Mouse (Mus musculus) right cerebral cortex, postnatal 4 days (tissue): ENCODE data around the gene Gm20388.

ENCODE experiments used
- DNase-seq: peaks from one replicate; pipeline ENCODE4 v3.0.0-alpha.2; 2022

Gene Gm20388

GRCm38 (mm10) chr8:124310509-124310908 lies 4399.9 kb downstream of the Gm20388 start:
- DNase-seq, result no peak

DNA sequence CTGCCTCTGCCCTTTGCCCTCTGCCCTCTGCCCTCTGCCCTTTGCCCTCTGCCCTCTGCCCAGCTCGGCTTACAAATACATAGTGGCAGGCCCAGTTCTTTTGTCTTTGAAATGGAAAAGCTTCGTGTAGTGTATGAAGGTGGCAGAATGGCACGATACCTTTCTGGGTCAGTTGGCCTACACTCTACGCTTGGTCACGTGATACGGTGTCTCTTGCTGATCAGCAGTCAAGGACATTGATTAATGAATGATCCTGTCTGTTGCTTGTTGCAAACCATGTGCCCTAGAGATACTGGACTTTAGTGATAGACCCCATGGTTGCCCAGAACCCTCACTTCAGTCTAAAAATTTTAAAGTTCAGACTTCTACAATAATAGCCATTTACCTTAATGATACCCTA lies 4400.5 kb downstream of the Gm20388 start:
- no peak for DNase-seq

DNA sequence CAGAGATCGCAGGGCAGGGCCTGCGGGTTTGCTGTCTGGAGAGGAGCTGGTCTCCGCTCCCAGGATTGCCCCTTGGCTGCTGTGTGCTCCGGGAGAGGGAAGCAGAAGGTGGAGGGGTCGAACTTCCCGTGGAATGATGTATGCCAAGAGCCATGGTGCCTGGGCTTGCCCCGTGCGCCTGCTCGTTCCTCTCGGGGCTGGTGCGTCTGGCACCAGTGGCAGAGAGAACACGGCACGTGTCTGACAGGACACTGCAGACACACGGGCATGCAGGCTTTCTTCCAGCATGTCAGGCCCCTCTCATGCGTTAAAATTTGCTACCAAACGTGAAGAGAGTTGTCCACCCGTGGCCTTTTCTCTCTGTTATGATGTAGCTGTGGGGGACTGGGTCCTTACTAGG lies 4401.1 kb downstream of the Gm20388 start:
- DNase-seq, result no peak

DNA sequence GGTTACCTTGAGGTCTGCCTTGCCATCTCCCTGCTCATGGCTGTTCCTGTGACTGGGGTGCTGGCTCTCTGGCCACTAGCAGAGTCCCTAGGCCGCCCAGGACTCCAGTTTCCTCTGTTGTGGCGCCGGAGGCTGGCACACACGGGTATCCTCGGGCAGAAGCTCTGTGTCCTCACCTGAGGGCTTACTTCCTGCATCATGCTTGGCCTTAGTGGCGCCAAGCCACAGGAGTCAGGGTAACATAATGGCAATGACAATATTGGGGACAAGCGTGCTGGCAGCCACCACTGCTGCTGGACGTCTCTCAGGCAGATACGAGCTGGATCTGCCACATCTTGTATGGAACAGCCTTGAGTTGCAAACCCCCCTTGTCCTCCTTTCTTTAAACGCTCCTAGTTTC lies 4401.6 kb downstream of the Gm20388 start:
- no peak for DNase-seq

DNA sequence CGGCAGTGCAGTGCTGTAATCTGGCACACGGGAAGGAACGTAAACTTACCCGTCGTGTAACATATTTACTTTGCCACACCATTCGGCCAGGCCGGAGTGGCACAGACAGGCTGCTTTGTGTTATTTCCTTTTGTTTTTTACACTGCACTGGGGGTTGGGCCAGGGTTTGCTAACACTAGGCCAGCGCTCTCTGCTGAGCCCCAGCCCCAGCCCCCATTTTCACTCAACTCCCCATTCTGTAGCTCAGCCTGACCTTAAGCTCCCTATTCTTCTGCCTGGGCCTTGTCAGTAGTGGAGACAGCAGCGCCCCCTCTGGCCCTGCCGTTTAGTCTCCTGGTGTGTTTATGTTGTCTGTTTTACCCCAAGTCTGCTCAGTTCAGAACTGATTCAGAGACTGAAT lies 4404.2 kb downstream of the Gm20388 start:
- peak; percentile 60 for DNase-seq

DNA sequence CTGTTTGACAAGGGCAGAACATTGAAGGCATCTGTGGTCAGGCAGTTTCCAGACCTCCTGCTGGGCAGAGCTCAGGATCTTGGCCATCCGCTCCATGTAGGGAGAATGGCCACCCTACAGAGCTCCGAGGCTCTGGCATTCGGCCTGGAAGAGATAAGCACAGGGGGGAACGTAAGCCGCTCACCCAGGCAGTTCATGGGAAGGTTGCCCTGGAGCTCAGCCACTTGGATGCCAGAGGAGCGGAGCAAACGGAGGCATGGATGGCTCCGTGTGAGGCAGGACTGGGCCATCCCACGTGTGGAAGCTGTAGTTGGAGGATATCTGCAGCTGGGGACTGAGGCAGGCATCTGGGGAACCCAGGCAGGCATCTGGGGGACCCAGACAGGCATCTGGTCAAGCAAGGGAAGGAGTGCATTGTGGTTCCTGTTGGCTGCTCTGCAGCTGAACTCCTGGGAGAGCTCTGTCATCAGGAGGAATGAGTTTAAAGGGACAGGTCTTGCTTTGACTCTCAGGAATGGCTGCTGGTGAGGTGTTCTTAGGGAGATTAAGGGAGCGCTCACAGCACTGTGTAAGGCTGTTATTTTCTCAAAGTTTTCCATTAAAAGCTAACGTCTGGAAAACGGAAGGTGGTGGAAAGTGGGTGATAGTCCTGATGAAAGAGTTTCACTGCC lies 4406.0 kb downstream of the Gm20388 start:
- peak; percentile 41 for DNase-seq

DNA sequence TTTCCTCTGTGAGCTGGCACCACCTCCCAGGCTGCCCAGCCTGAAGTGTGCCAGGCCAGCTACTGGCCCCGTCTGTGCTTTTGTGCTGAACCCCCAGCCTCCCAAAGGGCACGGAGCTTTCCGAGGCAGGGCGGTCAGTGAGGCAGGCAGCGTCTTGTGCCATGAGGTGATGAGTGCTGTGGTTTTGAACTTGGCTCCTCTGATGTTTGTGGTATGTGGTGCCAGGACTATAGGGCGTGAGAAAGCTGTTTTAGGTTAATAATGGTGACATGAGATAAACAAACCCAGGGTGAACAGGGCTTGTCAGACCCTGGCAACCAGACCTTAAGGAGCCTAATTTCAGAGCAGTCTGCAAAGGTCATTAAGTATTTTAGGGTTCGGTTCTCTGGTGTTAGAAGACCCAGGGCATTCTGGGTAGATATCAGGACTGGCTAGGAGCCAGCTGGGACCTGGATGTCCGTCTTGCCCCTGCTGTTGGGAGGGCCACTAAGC lies 4406.6 kb downstream of the Gm20388 start:
- no peak for DNase-seq

DNA sequence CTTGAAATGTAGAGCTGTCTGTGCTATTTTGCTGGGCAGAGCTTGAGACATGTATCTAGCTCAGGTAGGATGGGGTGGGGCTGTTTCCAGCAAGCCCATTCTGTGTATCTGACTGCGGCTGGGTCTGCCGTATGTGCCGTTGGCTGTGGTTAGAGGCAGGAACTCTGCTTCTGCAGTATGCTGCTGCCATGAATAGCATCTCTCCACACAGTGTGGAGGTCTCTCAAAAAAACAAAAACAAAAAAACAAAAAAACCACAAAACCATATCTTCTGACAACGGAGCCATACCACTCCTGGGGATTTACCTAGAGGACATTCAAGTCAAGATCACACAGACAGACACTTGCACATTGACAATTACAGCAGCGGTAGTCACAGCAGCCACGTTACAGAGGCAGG lies 4407.2 kb downstream of the Gm20388 start:
- no peak for DNase-seq

DNA sequence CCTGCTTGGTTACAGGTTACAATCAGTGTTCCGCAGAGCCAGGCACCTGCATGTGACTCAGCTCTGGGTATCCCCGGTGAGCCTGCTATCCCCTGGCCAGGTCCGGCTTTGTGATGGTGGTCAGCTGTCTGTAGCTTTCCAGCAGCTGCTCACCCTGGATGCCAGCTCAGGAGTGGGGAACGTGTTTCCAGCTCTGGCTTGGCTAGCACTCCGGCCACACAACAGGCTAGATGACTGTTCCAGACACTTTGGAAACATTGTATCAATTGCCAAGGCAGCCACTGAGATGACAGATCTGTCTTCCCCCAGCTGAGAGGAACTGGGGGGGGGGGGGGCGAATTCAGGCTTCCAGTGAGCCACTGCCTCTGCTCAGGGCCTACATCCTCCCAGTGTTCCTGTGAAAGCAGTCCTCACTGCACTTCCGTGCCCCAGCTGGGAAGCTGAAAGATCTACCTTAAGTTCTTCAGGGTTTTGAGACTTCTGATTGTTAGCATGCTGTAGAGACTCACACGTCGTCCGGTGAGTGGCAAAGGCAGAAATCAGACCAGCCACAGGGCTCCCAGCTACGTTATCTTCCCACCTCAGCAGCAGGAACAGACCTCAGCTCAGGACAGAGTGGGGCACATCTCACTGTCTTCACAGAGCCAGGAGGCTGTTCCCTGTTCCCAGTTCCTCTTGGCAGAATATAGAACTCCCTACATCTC lies 4408.1 kb downstream of the Gm20388 start:
- no peak for DNase-seq

- no peak for DNase-seq
Measured at GRCm38 (mm10) chr8:124319316-124319652, 4408.6 kb downstream of the Gm20388 start.

- DNase-seq, result peak; percentile 20
Measured at GRCm38 (mm10) chr8:124321227-124321840, 4410.7 kb downstream of the Gm20388 start.

- no peak for DNase-seq
Measured at GRCm38 (mm10) chr8:124323356-124323755, 4412.7 kb downstream of the Gm20388 start.

DNA sequence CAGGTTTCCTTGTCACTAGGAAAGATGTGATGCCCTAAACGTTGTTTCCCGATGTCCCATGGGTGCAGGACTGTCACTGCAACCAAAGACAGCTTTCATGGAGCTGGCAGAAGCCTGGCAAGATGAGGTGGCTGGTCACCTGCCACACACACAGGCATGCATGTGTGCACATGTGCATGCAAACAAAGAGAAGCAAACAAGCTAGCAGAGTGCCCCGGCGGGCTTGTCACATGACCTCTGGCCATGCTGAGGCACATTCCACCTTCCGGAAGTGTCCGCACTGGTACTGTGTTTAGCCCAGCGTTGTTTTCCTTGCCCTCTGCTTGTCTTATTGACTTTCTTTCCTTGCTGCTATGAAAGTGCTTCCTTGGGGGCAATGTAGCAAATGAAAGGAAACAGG lies 4417.6 kb downstream of the Gm20388 start:
- DNase-seq, result no peak

DNA sequence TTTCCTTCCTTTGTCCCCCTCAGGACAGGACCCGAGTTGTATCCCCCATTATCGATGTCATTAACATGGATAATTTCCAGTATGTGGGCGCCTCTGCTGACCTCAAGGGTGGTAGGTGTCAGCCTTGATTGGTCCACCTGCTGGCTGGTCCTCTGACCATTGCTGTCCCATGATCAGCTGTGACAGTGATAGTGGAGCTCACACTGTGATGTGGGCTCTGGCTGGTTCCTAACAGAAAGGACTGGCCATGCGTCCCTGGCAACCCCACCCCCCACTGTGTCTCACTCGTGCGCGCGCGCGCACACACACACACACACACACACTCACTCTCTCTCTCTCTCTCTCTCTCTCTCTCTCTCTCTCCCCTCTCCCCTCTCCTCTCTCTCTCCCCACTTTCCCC lies 4419.0 kb downstream of the Gm20388 start:
- no peak for DNase-seq

- peak; percentile 66 for DNase-seq
Measured at GRCm38 (mm10) chr8:124330433-124330832, 4419.8 kb downstream of the Gm20388 start.

- DNase-seq, result no peak
Measured at GRCm38 (mm10) chr8:124331094-124331493, 4420.5 kb downstream of the Gm20388 start.

- no peak for DNase-seq
Measured at GRCm38 (mm10) chr8:124331706-124332105, 4421.1 kb downstream of the Gm20388 start.

- no peak for DNase-seq
Measured at GRCm38 (mm10) chr8:124336302-124336701, 4425.7 kb downstream of the Gm20388 start.

DNA sequence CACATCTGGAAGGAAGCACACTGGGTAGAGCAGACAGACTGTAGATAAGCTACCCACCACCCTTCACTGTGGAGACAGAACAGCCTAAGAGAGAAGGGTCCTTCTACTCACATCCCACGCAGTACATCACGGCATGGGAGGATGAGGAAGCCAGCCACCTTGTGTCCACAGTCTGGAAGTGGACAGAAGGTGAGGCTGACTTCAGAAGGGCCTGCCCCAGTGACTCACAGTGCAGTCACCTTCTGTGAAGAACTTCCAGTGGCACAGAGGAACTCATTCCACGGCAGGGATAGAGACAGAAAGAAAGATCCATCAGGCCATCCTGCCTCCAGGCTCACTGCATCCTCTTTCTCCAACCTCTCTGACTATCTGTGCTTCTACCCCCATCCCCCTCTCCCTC lies 4429.1 kb downstream of the Gm20388 start:
- no peak for DNase-seq

DNA sequence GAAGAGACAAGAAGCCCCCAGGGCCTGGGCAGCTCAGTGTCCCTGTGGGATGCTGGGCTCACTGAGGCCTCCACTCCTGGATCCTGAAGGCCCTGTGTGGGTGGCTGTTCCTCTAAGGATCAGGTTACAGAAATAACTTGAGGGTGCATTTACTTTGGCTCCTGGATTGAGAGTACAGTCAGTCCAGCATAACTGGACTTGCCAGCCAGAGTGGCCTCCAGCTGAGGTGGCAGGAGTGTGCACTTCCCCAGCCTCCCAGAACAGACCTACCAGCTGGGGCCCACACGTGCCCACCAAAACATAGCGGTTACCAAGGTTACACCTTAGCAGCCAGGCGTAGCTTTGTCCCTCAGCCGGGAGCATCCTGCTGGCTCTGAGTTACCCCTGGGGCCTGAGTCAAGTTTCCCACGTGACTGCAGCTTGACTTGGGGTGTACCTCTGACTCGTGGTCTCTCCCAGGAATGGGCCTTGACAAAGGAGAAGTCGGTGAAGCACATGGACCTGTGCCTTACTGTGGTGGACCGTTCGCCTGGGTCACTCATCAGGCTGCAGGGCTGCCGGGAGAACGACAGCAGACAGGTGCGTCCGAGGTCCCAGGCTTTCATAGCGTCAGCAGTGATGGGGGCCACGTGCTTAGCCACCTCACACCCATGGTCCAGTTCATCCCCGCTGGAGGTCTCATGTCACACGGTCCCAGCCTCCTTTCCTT lies 4429.9 kb downstream of the Gm20388 start:
- no peak for DNase-seq

DNA sequence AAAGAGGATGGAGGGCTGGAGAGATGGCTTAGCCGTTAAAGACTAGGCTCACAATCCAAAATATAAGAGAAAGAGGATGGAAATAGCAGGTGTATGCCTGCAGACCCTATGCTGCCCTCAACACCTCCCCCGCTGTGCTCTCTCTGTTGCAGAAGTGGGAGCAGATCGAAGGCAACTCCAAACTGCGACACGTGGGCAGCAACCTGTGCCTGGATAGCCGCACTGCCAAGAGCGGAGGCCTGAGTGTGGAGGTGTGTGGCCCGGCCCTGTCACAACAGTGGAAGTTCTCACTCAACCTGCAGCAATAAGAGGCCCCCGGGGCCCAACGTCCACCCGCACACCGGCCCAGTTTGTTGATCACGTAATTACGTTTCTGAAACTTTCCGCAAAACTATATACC lies 4432.5 kb downstream of the Gm20388 start:
- DNase-seq, result no peak

DNA sequence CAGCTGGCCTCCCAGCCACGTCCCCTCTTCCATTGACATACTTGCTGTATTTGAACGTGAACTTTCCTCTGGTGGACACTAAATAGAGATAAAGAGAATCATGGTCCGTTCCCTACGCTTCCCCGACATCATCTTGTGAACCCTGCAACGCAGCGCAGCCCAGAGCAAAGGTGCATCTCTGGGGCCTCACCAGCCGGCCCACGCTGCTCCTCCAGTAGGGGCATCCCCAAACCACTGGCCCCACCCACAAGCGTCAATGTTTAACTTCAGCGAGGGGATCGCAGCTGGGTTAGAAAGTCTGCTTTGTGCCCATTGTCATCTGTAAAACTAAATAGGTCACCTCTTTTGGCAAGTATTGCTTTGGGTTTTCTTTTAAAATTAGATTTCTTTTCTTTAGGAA lies 4433.4 kb downstream of the Gm20388 start:
- DNase-seq, result no peak

DNA sequence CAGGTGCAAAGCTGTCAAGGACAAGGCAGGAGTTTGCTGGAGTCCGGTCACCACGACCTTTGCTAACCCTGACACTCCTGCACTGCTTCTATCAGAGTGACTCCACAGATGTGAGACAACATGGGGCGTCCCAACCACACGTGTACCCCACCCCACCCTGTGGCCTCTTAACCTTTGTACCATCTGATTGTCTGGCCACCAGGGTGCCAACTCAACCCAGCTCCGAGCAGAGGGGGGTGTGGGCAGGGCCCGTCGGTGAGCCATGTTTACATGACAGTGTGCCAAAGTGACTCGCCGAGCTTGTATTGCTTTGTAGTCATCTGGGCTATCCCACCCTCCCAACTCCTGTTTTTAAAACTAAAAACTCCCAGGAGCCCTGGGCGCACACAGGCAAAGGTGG lies 4434.5 kb downstream of the Gm20388 start:
- DNase-seq, result no peak
